Mouse (Mus musculus) telencephalon, adult 2 months (tissue): ENCODE data around the gene Slmap.

Experiments used
- DNase-seq: peaks from one replicate; pipeline ENCODE4 v3.0.0-alpha.2; 2011; ENCODE audit warnings: low read depth, low spot score

Gene Slmap

DNA sequence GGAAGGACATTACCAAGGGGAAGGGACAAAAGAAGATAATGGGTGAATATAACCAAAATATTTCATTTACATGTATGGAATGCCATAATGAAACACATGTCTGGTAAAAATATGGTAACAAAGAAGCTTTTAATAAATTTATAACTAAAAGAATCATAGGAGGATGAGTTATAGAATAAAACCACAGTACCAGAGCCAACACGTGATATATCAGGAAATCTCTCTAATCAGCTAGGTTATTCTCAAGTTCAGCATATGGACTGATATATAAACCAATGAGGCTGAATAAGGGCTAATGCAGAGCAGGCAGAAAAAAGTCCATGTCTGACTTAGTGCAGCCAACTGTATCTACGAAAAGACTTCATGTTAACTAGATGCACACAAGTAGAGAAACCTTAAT, 58.3 kb downstream of the Slmap start:
- no peak for DNase-seq

DNA sequence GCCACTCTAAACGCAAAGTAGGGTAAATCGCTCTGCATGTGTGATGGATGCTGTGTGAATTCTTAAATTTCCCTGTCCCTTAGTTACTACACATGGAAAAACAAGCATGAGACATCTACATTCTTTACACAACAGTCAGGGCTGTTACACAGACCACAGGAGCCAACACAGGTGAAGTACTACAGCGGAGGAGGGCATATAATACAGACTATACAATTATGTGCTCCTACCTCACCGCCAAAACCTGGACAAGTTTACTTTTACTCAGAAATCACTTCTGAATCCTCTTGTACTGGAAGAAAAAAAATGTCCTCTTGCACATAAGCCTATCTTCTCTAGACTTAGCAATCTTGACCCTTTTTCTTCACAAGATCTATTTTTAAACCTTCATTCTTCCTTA, 66.8 kb downstream of the Slmap start:
- no peak for DNase-seq

DNA sequence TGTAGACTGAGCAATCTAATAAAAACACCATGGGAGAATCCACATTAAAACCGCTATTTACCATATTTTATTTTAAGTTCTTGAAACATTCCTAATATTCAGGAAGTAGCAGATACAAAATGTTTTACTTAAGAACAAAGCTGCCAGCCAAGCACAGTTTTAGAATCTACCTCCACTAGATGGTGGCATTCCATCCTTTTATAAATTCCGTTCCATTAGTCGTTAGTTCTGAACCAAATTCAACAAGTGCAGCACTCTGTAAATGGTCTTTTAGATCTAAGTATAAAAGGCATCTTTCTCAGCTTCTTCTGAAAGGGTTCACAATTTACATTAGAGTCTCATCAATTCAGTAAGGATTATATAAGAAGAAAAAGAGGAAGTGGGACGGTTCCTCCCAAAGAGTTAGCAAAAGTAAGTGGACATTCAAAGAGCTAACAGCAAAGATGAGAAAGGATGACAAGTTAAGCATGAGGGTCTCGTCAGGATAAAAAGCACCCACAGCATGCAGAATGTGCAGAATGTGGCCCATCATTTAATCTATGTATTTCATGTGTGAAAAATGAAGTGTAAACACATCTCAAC, 68.1 kb downstream of the Slmap start:
- no peak for DNase-seq

DNA sequence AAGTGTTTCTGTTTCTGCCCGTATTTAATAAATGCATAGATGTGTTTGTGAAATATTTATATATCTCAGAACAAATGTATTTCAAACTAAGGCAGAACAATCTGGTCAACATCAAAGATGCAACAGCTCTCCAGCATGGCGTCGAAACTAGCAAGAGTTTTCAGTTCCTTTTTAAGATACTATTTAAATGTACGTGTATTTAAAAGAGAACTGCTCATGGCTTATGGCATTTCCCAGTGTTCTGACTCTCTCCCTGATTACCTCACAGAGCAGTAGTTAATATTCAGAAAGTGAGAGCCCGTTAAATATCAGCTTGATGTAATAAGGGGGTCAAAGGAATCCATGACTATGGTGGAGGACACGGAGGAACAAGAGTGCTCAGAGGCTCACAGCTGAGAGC, 68.8 kb downstream of the Slmap start:
- DNase-seq, result no peak

DNA sequence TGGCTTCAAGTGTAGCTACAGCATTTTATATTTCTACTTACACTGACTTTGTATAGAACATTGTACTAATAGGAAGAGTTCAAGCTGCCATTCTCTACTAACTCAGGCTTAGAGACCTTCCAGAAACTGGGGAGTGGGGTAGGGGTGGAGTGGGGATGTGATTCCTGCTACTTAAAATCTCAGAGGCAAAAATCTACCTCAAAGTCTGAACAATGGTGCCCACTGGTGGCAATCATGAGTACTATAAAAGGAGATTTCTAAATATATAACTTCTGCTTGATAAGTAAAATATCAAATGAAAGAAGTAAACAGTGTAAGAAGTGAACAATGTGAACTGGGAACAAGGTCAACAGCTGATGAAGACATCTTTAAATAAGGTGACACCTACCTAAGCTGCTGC, 75.2 kb downstream of the Slmap start:
- no peak for DNase-seq

DNA sequence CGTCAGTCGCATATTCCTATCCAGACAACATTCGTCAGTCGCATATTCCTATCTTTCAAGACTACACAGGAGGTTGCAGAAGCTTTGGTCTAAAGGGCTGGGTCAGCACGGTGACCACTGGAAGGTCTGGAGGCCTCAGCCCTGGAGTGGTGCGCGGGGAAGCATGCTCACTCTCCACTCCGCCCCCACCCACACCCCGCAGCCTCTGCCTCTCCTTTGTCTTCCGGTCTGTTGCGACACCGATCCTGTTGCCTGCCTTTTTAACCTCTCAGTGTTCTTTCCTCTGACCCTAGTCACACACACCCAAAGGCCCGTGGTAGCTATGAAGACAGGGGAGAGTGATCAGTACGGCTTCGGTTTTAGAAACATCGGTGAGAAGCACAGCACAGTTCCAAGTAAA, 79.9 kb downstream of the Slmap start:
- DNase-seq, result no peak

DNA sequence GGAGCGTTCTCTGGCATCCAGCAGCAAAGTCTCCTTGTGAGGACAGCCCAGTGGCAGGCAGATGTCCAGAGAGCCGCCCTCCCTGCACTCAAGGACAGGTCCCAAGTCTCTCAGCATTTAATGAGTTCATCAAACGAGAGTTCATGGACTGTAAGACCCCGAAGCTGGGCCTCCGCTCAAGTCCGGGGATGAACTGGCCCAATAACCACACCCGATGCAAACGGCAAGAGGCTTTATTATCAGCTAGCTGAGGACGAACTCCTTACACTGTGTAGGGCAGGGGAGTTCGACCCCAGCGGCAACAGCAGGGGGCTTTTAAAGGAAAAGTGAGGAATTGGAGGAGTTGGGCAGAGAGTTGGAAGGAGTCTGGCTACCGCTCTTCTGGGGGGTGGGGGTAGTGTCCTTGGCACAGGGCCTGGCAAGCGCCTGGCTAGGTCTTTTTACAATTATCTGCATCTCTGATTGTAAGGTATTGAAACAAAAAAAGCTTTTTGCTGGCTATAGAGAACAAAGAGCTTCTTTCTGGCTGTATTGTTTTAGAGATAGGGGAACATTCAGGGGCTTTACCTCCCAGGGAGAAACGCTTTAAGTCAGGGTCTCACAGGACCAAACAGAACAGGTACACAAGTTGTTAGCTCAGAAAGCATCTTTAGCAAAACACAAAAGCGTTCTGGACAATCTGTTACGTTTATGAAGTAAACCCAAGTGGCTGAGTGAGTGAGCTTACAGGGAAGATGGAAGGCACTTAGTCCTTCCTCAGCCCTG, 84.5 kb downstream of the Slmap start:
- no peak for DNase-seq

DNA sequence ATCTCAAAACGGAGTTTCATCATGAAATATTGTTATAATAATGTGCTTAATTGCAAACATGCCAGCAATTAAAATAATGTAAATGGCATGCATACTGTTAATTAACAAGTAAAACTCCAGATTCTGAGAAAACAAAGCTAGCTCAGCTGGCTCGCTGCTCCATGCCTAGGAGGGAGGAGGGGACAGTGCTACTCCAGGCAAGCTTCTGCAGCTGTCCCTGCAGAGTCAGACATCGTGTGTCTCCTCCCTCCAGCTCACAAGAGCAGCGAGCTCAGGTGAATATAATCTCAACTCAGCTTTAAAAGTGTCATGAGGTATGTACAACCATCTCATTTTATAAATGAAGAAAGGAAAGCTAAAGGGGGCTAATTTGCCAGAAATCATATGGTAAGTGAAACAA, 86.2 kb downstream of the Slmap start:
- peak; percentile 17 for DNase-seq

DNA sequence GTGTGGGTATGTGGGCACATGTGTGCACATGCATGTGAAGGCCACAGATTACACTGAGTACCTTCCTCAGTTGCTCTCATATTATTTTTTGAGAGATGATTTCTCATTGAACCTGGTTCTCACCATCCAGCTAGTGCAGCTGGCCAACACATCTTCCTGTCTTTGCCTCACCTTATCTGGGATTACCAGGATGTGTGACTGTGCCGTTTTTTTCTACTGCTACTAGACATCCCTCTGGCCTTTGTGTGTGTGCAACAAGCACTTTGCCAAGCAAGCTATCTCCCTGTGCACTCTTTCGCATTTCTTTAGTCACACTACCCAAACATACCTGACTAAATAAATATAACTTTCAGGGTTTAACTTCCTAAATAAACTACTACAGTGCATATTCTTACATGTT, 87.5 kb downstream of the Slmap start:
- DNase-seq, result no peak

DNA sequence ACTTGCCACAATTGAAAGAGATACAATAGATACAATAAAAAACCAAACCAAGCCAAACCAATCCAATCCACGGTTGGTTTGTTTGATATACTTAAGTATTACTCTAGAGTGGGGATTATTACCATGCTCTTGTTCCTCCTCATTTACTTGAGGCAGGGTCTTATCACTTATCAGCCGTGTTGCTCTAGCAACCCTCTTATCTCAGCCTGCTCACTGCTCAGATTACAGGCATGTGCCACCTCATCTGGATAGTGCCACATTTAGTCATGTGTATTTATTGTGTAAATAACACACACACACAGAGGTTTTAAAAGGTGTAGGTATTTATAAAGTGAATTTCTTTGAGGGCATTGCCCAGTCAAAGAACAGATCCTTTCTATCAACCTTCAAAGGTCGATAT, 88.2 kb downstream of the Slmap start:
- DNase-seq, result no peak

DNA sequence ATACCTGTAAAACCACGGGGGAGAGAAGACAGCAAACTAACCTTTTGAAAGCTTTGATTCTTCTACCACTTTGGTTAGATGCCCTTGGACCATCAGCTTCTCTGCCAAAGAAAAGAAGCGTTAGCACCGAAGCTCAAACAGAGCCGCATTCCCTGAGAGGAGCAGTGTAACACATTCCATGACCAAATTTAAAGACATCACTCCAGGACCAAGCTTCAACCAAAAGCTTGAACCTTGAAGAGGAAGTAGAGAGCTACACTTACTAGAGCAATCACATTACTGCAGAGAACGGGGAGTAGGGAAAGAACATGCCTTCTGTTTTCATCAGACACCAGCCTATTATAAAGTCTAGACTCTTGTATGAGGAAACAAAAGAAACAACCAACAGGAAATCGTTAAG, 92.2 kb downstream of the Slmap start:
- DNase-seq, result no peak

DNA sequence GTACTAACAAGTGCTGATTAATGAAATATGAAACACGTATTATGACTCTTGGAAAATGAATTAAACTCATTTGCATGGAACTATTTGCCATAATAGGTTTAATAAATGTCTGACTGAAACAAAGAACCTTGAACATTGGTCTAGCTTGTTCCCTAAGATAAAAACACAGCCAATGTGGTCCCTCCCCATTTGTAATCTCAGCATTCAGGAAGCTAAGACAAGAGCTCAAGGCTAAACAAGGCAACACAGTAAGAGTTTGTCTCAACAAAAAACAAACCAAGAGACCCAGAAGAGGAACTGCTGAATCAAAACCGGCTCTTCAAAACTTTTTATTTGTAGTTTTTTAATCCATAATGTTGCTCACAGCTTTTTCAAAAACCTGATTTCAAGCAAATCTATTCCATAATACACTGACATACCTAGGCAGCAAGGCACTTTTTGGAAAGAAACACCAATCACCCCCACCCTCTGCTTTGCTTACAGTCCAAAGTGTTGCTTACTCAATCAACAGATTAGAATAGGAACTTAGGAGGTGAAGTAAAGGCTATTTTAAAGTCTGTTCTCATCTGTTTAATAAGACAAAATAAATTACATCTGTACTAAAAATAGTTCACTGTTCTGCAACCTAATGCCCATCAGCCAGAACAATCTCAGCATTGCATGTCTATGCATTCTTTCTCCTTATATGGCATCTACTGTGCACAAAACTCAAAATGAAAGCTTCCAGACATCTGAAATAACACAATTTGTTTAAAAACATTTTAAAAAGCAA, 93.5 kb downstream of the Slmap start:
- DNase-seq, result no peak

DNA sequence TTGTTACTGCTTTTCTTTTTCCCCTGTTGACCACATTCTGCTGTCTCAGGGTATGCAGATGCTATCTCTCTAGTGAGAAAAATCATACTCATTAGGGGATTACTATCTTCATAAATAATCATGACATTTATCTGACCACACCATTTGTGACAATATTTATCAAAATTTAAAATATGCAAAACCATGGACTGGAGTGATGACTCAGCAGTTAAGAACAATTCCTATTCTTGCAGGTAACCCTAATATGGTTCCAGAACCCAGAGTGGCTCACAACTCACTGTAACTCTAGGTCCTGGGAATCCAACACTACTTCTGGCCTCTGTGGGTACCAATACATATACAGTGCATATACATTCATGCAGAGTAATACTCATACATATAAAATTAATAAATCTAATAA, 94.7 kb downstream of the Slmap start:
- DNase-seq, result no peak

DNA sequence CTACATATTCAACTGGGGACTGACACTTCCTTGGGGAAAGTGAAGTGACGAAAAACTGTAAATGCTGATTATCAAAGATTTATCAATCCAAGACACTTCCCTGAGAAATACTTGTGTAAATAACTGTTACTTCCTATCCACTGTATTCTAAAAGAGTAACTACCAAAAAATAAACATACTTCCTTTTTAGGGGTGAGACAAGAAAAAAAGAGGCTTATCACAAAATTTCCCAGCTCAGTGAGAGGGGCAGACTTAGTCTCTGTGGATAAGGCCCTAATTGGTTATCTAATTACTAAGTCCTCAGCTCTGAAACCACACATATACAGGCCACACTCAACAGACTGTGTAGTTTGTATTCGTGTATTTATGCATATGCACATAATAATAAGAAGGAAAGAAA, 97.0 kb downstream of the Slmap start:
- no peak for DNase-seq

DNA sequence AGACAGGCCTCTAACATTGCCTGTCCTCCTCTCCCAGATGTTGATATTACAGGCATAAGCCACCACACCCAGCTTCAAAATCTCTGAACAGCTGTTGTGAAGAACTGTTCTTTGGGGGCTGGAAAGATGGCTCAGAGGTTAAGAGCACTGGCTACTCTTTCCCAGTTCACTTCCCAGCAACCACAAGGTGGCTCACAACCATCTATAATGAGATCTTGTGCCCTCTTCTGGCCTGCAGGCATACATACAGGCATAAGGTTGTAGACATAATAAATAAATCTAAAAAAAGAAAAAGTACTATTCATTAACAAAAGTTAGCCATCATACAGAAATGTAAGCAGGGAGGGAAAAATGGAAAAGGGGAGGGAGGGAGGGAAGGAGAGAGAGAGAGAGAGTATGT, 98.4 kb downstream of the Slmap start:
- no peak for DNase-seq

DNA sequence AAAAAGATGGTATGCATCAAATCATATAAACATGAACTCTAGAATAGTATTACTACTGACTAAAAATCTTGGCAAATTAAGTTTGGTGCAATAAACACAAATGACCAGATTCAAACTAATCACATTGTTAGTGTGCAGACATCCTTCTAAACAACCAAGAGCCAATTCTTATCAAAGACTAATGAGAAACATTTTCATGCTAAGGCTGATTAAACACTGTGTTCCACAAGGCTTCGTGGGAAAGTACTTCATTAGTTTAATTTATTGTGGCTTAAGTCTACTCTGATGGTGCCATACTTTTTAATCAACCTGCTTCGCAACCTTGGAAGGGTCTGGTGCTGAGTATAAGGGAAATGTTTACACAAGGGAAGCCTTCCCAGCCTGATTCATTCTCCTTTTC, 102.4 kb downstream of the Slmap start:
- DNase-seq, result no peak

DNA sequence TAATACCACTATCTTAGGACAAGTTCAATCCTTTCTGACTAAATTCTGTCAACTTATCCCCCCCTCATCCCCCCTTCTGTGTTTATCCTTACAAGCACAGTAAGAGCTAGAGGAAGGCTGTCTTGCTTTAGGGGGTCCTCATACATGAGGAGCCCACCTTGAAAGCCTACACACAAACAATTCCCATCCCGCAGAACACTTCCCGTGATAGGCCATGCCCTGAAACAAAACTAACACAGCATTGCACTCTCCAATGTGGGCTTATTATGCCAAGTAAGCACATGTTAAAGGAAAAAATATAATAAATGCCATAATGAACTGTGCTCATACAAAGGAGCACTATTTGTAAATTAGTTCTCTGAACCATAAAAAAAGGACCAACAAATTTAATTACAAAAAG, 102.8 kb downstream of the Slmap start:
- DNase-seq, result no peak

DNA sequence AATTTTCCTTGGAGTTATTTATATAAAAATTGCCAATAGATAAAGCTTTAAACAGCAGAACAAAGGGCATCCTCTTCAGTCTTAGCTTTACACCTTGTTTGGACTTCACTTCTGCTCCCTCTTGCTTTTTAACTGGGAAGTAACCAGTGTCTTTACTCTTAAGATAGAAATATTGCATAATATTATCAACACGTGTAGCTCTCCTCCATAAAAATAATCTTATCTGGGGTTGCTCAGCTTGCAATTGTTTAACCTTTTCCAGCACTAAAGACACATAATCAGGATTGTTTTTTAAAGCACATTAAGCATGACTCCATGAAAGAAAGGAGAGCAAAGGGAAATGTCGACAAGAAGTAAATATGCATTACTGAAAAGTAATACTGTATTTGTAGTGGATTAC, 114.5 kb downstream of the Slmap start:
- no peak for DNase-seq

DNA sequence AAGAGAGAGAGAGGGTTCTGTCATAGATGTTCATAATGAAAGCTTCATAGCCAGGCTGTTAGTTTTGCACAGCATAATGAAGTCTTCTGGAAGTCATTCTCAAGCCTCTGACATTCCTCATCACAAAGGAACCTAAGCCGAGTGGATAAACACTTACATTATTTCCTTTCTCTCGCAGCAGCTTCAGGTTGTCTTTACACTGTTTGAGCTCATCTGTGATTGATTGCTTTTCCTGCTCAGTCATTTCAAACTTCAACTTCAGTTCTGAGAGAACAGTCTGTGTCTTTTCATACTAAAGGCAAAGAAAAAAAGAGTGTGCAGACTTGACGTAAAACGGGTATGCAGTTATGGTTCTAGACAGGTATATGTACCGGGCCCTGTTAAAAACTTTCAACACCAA, 116.8 kb downstream of the Slmap start:
- DNase-seq, result no peak

DNA sequence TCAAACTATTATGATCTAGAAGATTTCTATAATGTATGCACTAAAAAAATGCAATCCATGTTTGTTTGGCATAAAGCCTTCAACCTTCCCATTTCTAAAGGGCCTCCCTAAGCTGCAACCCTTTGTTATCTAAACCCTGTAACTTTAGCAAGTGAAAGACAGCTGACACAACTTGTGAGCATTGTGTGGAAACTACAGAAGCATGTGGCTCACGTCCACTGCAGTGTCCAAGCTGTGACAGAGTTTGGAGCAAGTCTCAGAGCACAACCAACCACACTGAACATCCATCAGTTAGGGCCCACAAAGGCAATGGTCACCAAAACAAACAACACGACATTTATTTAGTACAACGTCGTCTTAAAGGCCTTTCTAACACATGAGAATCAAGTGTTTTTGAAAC, 117.6 kb downstream of the Slmap start:
- no peak for DNase-seq

DNA sequence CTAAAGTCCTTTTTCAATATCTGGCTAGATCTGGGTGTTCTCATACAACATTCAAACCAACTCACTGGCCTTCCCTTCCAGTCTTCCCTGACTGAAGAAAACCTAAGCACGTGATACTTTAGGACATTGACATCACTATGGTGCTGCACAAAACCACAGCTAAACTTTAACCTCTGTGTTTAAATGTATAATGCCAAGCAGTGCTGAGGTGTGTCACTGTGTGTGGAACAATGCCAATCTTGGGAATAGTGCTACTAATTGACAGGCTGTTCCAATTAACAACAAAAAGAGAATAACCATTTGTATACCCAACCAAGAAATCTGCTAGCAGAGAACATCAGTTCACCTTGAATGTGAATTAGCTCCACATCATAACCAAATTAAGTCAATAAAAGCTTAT, 121.2 kb downstream of the Slmap start:
- no peak for DNase-seq

DNA sequence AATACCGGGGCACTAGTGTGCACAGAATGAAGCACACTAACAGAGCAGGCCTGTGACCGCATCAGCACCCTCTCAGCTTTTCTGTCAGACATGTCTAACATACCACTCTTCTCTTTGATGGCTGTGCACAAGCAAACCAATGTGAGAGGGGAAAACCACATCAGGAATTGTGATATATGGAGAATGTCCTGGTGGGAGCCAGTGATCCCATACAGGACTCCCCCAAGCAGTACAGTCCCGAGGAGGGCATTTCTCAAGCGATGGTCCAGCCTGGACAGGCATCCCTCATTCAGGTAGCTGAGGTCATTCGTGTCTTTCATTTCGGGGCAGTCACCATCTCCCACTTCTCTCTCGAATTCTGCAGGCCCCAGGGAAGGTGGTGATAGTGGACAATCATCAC, 128.0 kb downstream of the Slmap start:
- DNase-seq, result no peak

DNA sequence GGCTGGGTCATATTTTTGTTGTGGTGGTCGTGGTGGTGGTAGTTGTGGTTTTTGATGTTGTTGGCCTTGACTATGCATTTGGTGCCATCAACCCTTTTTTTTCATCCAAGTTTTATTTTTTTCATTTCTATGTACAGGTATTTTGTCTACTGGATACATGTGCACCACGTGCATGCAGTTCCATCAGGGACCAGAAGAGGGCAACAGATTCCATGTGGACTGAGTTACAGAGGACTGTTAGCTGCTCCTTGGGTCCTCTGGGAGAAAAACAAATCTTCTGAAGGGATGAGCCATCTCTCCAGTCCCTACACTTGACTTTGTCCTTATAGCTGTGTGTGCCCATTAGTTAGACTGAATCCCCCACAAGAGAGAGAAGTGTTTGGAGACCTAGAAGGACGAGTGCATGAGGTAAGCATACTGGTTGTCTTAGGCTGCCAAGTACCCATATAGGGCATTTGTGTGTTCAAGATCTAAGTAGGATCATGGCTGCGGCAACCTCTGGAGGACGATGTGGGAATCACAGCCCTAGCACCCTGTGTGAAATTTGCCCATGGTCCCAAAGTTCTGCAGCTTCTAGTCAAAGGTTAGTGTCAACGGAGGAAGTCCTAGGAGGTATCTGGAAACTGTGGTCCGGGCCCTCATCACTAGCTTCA, 136.1 kb downstream of the Slmap start:
- DNase-seq, result no peak
